Mouse (Mus musculus) megakaryocyte, embryonic 14.5 days (primary cell): ENCODE data around the gene Syt17.

ENCODE experiments used
- FLI1 ChIP-seq: IDR thresholded peaks from 2 replicates; pipeline ENCODE4 v1.6.1; 2012; ENCODE audit warnings: low read length, inconsistent platforms, mixed read lengths
- GATA1 ChIP-seq: IDR thresholded peaks from 3 replicates; pipeline ENCODE4 v1.6.1; 2012; ENCODE audit warnings: mixed read lengths, low read length, inconsistent platforms, borderline replicate concordance

- TF ChIP-seq GATA1 (no peak), FLI1 (no peak)
Observed at GRCm38 (mm10) chr7:118346943-118347342, 101.1 kb downstream of the Syt17 start.
